Mouse (Mus musculus) limb, embryonic 13.5 days (tissue): ENCODE results near the gene Rab15. TPM values are rescaled to one million over a fixed set of nuclear protein-coding genes. Genes with fewer than 3 reads are reported as not detected.
A peak's percentile ranks its signal among the peaks of the same experiment; 100 is the strongest.

Experiments
- ATAC-seq: fragments of 200-750 bp; cut with Nextera tagmentation; 2 replicates; pipeline ENCODE4 v1.8.0; 2017; ENCODE audit warnings: low read depth, moderate number of reproducible peaks, moderate TSS enrichment; ENCODE audit not compliant: low FRiP score
- H3K27ac ChIP-seq: fragments of 300-500 bp; sonication (generic); 2 replicates; pipeline ENCODE4 v1.5.1; 2015; ENCODE audit warnings: inconsistent platforms, mild to moderate bottlenecking, moderate library complexity
- H3K27me3 ChIP-seq: fragments of 300-500 bp; sonication (generic); 2 replicates; pipeline ENCODE4 v1.6.1; 2015; ENCODE audit warnings: mild to moderate bottlenecking, inconsistent platforms
- H3K36me3 ChIP-seq: fragments of 300-500 bp; sonication (generic); 2 replicates; pipeline ENCODE4 v1.6.1; 2015; ENCODE audit warnings: inconsistent platforms, mild to moderate bottlenecking, moderate library complexity
- H3K4me1 ChIP-seq: fragments of 300-500 bp; sonication (generic); 2 replicates; pipeline ENCODE4 v1.6.1; 2015; ENCODE audit warnings: inconsistent platforms
- H3K4me2 ChIP-seq: fragments of 300-500 bp; sonication (generic); replicated peaks from 2 replicates; pipeline ENCODE4 v1.6.1; 2015; ENCODE audit warnings: inconsistent platforms, mild to moderate bottlenecking, moderate library complexity
- H3K4me3 ChIP-seq: fragments of 300-500 bp; sonication (generic); 2 replicates; pipeline ENCODE4 v1.5.1; 2015; ENCODE audit warnings: moderate library complexity, mild to moderate bottlenecking, inconsistent platforms
- H3K9ac ChIP-seq: fragments of 300-500 bp; sonication (generic); 2 replicates; pipeline ENCODE4 v1.6.1; 2015; ENCODE audit warnings: mild to moderate bottlenecking, inconsistent platforms
- H3K9me3 ChIP-seq: fragments of 300-500 bp; sonication (generic); 2 replicates; pipeline ENCODE4 v1.6.1; 2016; ENCODE audit warnings: inconsistent platforms
- WGBS: fragments of 180-500 bp; shearing (Covaris S2); methylation state at CpG from one replicate; pipeline ENCODE4 v1.1.7; 2015; 5-methylcytosine and 5-hydroxymethylcytosine counted together
- polyA plus RNA-seq: library from polyadenylated mRNA; unstranded; fragments of >200 nt; fragmentation: Nextera tagmentation; extraction: Ambion mirVana; gene quantifications from 2 replicates; pipeline ENCODE4 v1.2.1, GENCODE M21; 2015

Rab15 gene
- polyA plus RNA-seq, 1 experiment from 2014 or later = 23.6 TPM

DNA sequence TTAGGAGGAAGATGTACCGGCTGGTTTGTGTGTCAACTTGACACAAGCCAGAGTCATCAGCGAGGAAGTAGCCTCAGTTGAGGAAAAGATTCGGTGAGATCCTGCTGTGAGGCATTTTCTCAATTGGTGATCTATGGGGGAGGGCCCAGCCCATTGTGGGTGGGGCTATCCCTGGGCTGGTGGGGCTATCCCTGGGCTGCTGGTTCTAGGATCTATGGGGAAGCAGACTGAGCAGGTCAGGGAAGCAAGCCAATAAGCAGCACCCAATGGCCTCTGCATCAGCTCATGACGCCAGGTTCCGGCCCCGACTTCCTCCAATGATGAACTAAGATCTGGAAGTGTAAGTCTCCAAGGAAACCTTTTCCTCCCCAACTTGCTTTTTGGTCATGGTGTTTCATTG lies 17.4 kb upstream of the Rab15 start:
- Histone ChIP-seq H3K4me2 (no peak overlapping the region), H3K27me3 (no peaks in the 10 kb centered on the region), H3K4me1 (peaks cover 12% of the 10 kb centered on the region), H3K4me3 (no peak overlapping the region), H3K36me3 (peaks cover 6% of the 10 kb centered on the region; the same call in 1 of the 2 replicates), H3K9ac (no peak overlapping the region), H3K27ac (no peak overlapping the region), H3K9me3 (no peaks in the 10 kb centered on the region)
- 72% methylated on average over 6 of the region's 6 CpGs for WGBS
- no peak for ATAC-seq

DNA sequence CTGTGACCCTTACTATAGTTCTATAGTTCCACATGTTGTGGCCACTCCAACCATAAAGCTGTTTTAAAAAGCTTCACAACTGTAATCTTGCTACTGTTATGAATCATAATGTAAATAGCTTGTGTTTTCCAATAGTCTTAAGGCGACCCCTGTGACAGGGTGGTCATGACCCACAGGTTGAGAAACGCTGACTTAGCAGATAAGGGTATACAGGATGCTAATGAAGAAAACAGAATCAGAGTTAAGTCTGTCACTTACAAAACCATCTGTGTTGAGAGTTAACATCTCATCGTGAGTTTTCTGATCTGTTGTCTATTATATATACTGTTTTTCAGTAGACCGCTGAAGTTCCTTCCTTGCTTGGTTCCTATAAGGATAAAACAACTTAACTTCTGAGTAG lies 16.6 kb upstream of the Rab15 start:
- H3K4me1 ChIP-seq = peaks cover 12% of the 10 kb centered on the region

DNA sequence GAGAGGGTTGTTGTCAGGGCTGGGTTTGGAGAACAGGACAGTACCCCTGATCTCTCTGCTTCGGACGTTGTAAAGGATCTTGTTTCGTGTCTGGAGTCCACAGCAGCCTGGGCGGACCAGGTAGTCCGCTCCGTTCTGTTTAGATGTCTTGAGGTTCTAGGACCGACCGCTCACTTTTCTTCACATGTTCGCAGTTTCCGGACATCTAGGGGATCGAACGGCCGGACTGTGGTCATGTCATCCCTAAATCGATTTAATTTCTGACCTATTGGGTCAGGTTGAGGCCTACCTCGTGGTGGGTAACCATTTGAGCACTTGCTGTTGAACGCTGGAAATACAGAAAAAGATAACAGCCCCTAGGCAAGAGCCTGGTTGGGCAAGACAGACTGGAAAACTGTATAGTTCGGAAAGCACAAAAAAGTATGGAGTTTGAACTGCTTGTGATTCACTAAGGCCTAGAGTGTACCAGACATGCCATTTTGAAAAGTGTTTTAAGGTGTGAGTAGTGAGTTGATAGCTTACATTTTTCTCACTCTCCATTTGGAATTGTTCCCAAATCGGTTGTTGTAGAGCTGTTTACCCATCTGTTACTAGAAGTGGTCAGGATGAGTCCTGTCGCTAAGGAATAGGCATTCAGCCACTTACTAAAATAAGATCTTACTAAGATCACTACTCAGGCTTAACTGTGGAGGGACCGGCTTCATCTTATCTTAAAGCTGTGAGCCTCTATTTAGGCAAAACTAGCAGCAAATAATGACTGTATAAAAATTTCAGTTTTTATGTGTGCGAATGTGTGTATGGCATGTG lies 15.3 kb upstream of the Rab15 start:
- Histone ChIP-seq H3K9me3 (no peaks in the 10 kb centered on the region), H3K9ac (peak overlapping the region; percentile 82), H3K36me3 (peaks cover 6% of the 10 kb centered on the region; the same call in 1 of the 2 replicates), H3K4me2 (peak overlapping the region; percentile 76), H3K4me1 (peaks cover 12% of the 10 kb centered on the region), H3K4me3 (peak overlapping the region; percentile 72), H3K27me3 (no peaks in the 10 kb centered on the region), H3K27ac (peak overlapping the region; percentile 72; the same call in 1 of the 2 replicates)
- ATAC-seq = no peak
- WGBS = 12% methylated on average over 21 of the region's 21 CpGs

More for the DNA sequence above, 16.6 kb upstream of the Rab15 start:
- Histone ChIP-seq H3K27me3 (no peaks in the 10 kb centered on the region), H3K4me2 (no peak overlapping the region), H3K36me3 (peaks cover 6% of the 10 kb centered on the region; the same call in 1 of the 2 replicates), H3K4me3 (no peak overlapping the region), H3K27ac (no peak overlapping the region), H3K9me3 (no peaks in the 10 kb centered on the region), H3K9ac (no peak overlapping the region)
- 91% methylated on average over 4 of the region's 4 CpGs for WGBS
- no peak for ATAC-seq

DNA sequence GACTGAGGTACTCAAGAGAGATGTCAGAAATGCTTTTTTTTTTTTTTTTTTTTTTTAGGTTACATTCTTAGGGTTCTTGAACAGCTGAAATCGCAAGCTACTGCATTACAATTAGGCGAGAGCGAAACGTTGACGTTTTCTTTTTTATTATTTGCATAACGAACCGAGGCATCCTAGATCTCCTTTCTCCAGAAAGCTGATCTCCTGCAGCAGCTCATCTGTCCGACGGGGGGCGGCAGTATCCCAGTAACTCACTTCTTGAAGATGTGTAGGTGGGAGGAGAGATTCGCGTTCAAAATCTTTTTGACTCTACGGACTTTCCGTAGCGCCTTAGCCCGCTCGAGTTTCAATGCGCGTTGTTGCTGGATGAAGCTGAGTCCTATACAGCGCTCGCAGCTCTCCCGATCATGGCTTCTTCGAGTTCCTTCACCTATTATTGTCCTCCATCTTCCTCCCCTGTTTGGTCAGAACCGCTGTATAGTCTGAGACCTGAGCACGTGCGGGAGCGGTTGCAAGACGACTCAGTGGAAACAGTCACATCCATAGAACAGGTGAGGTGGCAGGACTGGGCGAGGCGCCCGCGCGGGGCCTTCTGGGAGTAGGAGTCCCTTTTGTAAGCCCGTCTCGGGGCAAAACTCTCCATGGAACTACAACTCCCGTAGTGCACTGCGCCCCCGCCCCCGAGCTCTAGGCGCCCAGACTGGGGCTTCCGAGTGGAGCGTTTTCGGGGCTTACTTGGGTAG lies 14.6 kb upstream of the Rab15 start:
- Histone ChIP-seq H3K27me3 (no peaks in the 10 kb centered on the region), H3K36me3 (0 out of 2 replicates have a peak, but pooled peaks cover 2% of the 10 kb centered on the region), H3K9ac (peak overlapping the region; percentile 82), H3K4me1 (peaks cover 12% of the 10 kb centered on the region), H3K4me3 (peak overlapping the region; percentile 72), H3K9me3 (no peaks in the 10 kb centered on the region), H3K4me2 (peak overlapping the region; percentile 76), H3K27ac (peak overlapping the region; percentile 72)
- under 1% methylated on average over 43 of the region's 43 CpGs for WGBS
- peak; percentile 98 for ATAC-seq

DNA sequence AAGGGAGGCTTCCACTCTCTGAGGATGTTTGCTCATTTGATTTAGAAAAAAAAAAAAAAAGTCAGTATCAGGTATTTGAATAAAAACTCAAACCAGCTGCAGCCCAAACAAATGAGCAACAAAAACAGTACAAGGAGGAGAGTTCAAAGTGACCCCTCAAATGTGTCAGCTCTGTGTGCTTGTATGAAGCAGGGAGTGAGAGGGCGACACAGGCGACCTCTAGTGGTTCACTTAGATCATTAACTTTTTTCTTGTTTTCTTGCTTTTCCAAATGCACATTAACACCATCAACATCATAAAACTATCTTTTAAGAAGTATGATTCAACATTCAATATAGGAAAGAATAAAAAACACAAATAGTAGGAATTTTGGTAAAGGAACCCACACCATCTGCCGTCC lies 10.0 kb upstream of the Rab15 start:
- Histone ChIP-seq H3K4me1 (no peaks in the 10 kb centered on the region), H3K27me3 (no peaks in the 10 kb centered on the region), H3K9me3 (no peaks in the 10 kb centered on the region), H3K9ac (no peak overlapping the region), H3K27ac (no peak overlapping the region), H3K36me3 (no peaks in the 10 kb centered on the region), H3K4me3 (no peak overlapping the region), H3K4me2 (no peak overlapping the region)
- ATAC-seq = no peak
- WGBS = 3% methylated on average over 3 of the region's 3 CpGs

DNA sequence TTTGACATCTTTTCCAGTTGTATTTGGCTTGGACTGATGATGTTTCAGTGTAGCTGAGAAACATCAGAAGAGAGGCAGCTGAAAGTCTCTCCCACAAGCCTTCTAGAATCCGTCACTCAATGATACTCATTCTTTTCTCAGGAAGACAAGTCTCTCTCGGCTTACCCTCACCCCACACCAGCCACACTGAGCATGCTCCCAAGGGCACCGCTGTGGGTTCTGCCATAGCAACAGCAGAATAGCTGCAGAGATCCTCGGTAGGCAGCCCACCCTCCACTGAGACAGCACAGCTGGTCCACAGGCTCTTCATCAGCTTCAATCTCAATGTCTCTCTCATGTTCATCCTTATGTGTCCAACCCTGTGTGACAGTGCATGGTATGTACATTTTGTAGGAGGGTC lies 2.6 kb upstream of the Rab15 start:
- H3K27me3 ChIP-seq = peaks cover 42% of the 10 kb centered on the region
- WGBS = 74% methylated on average over 4 of the region's 4 CpGs

DNA sequence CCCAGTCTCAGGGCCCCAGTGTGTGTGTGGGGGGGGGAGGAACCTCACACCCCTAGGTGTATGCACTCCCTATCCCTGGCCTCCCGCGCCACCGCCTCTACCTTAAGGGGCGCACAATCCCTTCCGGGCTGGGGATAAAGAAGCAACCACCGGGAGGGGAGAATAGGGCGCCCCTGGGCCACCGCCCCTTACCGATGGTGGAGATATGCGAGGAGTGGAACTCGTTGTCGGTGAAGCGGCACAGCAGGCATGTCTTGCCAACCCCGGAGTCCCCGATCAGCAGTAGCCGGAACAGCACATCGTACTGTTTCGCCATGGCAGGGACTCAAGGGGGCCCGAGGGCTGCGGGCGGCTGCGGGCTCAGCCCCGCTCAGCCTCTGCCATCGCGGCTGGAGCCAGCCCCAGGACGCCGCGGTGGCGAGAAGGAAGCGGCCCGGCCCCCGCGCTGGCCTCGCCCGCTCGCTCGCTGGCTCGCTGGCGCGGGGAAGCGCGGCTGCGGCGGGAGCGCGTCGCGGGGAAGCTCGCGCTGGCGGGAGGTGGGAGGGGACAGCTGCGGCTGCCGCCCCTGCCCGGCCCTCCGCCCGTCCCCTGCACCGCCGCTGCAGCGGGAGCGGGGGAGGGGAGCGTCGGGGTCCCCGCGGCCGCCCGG lies 582 bp downstream of the Rab15 start:
- no peaks in the 10 kb centered on the region for H3K36me3 ChIP-seq
- peak; percentile 55 for ATAC-seq
- under 1% methylated on average over 44 of the region's 66 CpGs for WGBS
- peaks cover 49% of the 10 kb centered on the region for H3K27me3 ChIP-seq
- H3K9ac ChIP-seq = peak overlapping the region; percentile 85
- H3K4me2 ChIP-seq = peak overlapping the region; percentile 88
- H3K9me3 ChIP-seq = no peaks in the 10 kb centered on the region
- H3K4me1 ChIP-seq = peaks cover 47% of the 10 kb centered on the region
- peak overlapping the region; percentile 75 for H3K4me3 ChIP-seq
- H3K27ac ChIP-seq = no peak overlapping the region

More for the DNA sequence above, 2.6 kb upstream of the Rab15 start:
- ATAC-seq = no peak
- H3K4me1 ChIP-seq = peaks cover 22% of the 10 kb centered on the region
- no peaks in the 10 kb centered on the region for H3K9me3 ChIP-seq
- no peaks in the 10 kb centered on the region for H3K36me3 ChIP-seq
- no peak overlapping the region for H3K27ac ChIP-seq
- H3K4me2 ChIP-seq = no peak overlapping the region
- H3K4me3 ChIP-seq = no peak overlapping the region
- no peak overlapping the region for H3K9ac ChIP-seq

DNA sequence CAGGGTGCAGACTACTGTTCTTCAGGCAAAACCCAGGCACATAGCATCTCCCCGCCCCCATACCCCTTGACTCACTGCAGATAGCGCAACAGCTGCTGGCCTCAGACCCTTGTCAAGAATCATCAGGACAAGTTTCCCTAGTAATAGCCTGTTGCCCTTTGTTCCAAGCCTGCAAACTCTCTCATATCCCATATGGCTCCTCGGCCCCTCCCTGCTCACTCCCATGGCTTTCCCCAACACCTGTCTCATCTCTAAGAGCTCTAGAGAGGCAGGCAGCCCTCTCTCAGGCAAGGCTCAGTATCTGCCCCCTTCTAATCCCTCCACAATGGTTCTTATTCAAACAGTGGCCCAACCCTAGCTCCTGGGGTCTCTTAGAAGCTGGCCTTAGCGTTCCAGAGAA lies 2.1 kb downstream of the Rab15 start:
- H3K4me2 ChIP-seq = peak overlapping the region; percentile 88
- H3K36me3 ChIP-seq = no peaks in the 10 kb centered on the region
- ATAC-seq = no peak; the same call in 1 of the 2 replicates
- peaks cover 45% of the 10 kb centered on the region for H3K27me3 ChIP-seq
- H3K4me1 ChIP-seq = peaks cover 58% of the 10 kb centered on the region
- no peaks in the 10 kb centered on the region for H3K9me3 ChIP-seq
- no peak overlapping the region for H3K27ac ChIP-seq
- WGBS = 44% methylated on average over 4 of the region's 4 CpGs
- H3K9ac ChIP-seq = no peak overlapping the region
- H3K4me3 ChIP-seq = no peak overlapping the region

DNA sequence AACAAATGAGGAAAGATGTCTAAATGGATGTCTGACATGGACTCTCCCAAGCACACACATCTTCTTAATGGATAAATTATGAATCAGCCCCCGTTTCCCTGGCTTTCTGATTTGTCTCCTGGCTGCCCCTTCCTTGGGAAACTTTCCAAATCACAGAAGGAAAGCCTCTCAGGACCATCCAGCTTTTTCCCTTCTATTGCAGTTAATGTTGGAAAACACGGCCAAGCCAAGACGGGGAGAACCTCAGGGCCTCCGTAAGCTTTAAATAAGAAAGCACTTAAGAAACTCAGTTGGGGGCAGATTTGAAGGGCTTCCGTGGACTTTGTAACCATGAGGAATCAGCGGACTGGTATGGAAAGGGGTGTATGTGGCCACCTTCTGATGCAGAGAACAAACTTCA lies 2.9 kb downstream of the Rab15 start:
- WGBS = 63% methylated on average over 6 of the region's 6 CpGs
- Histone ChIP-seq H3K4me2 (peak overlapping the region; percentile 88; the same call in 1 of the 2 replicates), H3K27me3 (peaks cover 41% of the 10 kb centered on the region), H3K9ac (no peak overlapping the region), H3K27ac (no peak overlapping the region), H3K36me3 (no peaks in the 10 kb centered on the region), H3K9me3 (no peaks in the 10 kb centered on the region), H3K4me1 (peaks cover 62% of the 10 kb centered on the region), H3K4me3 (no peak overlapping the region)
- no peak for ATAC-seq

DNA sequence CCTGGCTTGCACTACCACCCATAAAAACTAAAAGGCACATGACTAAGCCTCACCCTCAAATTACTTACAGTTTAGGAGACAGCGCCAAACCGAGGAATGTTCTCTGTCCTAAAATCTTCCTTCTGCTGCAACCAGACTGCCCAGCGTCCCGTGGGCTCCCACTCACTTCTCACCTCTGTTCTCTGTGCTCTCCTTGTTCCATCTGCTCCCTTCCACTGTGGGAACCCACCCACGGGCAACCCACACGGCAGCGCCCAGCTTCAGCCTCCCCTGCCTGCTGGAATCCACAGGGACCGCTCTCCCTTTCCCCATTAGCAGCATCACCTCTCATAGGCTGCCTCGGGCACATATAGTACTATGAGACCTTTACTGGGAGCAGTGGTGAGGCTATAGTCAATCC lies 3.8 kb downstream of the Rab15 start:
- WGBS = 71% methylated on average over 9 of the region's 9 CpGs
- Histone ChIP-seq H3K4me2 (no peak overlapping the region), H3K27ac (peak overlapping the region; percentile 6; the same call in 1 of the 2 replicates)

DNA sequence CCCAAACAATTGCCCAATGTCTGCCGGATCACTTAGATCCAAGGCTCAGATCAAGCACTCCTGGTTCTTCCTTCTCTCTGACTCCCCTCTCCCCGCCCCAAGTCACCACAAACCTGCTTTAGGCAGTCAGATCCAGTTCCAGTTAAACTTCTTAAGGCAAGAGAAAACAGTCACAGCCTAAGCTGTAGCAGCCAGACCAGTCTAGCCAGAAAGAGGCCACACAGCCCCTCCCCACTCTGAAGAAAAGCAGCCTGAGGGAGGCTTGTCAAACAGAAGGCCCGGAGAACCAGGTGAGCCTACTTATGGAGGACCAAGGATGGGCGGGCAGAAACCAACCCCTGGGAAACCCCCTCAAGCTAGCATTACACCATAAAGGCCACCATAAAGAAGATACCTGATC lies 4.6 kb downstream of the Rab15 start:
- Histone ChIP-seq H3K4me1 (peaks cover 64% of the 10 kb centered on the region), H3K36me3 (no peaks in the 10 kb centered on the region)
- peak; percentile 37; the same call in 1 of the 2 replicates for ATAC-seq

More for the DNA sequence above, 3.8 kb downstream of the Rab15 start:
- Histone ChIP-seq H3K9ac (no peak overlapping the region), H3K4me1 (peaks cover 64% of the 10 kb centered on the region), H3K27me3 (peaks cover 33% of the 10 kb centered on the region), H3K9me3 (no peaks in the 10 kb centered on the region), H3K4me3 (no peak overlapping the region), H3K36me3 (no peaks in the 10 kb centered on the region)
- no peak for ATAC-seq

DNA sequence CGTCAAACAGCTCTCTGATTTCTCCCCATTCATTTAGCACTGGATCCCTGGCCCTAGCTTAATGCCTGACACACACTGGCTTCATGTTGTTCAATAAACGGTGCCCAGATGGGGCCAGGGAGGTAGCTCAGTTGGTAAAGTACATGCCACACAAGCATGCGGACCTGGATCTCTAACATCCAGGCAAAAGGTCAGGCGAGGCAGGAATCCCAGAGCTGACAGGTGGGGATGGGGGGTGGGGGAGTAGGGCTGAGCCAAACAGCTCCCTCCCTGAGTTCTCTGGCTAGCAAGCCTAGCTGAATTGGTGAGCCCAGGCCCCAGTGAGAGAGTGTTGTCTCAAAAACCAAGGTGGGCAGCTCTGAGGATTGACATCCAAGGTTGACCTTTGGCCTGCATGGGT lies 5.5 kb downstream of the Rab15 start:
- Histone ChIP-seq H3K9me3 (no peaks in the 10 kb centered on the region), H3K27me3 (peaks cover 21% of the 10 kb centered on the region), H3K9ac (no peak overlapping the region), H3K27ac (no peak overlapping the region), H3K4me1 (peaks cover 63% of the 10 kb centered on the region), H3K36me3 (no peaks in the 10 kb centered on the region), H3K4me2 (no peak overlapping the region), H3K4me3 (no peak overlapping the region)
- WGBS = 49% methylated on average over 4 of the region's 4 CpGs
- ATAC-seq = no peak

More for the DNA sequence above, 4.6 kb downstream of the Rab15 start:
- Histone ChIP-seq H3K27ac (peak overlapping the region; percentile 22; the same call in 1 of the 2 replicates), H3K9me3 (no peaks in the 10 kb centered on the region), H3K4me2 (no peak overlapping the region), H3K9ac (no peak overlapping the region), H3K4me3 (no peak overlapping the region), H3K27me3 (peaks cover 26% of the 10 kb centered on the region)
- WGBS = 57% methylated on average over 4 of the region's 4 CpGs
